Mouse (Mus musculus) adrenal gland, postnatal 4 days (tissue): ENCODE measurements around the gene Ino80. TPM values are rescaled to one million over a fixed set of nuclear protein-coding genes. Genes with fewer than 3 reads are reported as not detected.

Experiments
- DNase-seq, 2 experiments: peaks; one replicate each; pipeline ENCODE4 v3.0.0; 2021 to 2022; ENCODE audit warnings: low spot score in 2 of 2, mixed read lengths in 2 of 2
- total RNA-seq, 2 experiments: library from RNA; stranded (reverse); gene quantifications; 2 replicates each; pipeline ENCODE4 v1.2.3; 2021

Gene Ino80
- total RNA-seq, 2 experiments from 2014 or later = 25.0 to 26.7 TPM

DNA sequence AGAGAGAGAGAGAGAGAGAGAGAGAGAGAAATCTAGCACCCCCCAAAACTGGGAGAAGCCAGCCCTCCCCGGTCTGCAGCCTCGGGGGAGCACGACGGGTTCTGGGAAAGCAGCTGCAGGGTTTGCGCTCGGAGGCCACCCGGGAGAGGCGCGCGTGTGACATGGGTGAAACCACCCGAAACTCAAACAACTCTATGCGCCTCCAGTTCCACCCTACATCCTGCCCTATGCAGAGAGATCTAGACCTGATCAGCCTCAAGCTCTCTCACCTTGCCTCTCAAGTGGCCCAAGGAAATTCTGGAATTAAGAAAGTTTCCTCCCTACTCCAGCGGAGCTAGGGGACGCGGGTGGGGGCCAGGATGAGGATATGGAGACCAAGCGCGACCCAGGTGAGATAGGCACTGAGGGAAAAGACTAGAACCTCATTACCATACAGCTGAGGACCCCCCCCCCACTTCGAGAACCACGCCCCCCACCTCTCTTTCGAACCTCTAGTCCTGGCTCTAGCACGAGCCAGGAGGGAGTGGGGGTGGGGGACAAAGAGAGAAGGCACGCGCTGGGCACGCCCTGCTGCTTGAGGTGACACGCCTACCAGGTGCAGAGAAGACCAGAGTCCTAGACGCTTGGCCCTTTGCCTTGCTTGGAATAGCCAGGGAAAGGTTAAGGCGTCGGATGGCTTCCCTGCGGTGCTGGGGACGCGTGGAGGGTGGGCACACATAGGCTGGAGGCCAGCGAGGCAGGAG is 152.7 kb downstream of the Ino80 start:
- no peak for DNase-seq

DNA sequence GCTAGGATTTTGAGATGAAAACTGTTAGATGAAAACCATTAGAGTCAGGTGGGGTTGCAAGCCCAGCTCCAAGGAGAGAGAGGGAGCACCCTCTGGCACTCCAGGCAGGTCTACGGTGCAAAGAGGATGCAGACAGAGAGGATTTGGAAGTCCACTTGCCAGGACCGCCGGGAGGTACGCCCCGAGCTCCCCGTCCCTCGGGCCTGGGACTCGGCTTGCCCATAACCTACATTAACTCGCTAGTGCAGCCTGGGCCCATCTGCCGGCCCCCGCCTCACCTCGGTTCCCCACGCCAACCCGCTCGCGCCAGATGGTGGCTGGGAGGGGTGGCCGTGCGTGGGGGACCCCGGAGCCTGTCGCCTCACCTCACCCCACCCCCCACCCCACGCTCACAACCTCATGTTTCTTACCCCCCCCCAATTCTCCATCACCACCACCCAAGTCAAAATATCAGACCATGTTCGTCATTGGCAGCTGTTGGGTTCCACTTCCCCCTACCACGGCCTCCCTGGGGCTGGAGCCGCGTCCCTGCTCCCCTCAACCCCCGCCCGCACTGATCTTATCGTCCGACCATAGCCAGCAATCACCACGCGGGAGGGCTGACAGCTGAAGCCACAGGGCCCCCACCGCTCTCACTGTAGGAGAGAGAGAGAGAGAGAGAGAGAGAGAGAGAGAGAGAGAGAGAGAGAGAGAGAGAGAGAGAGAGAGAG is 153.5 kb downstream of the Ino80 start:
- DNase-seq = no peak

Other genes with a start within 250 kb of the Ino80 start
- gene Ppp1r14d, start 247.8 kb downstream of the Ino80 start, total RNA-seq = not detected
- gene Spint1, start 240.3 kb downstream of the Ino80 start, total RNA-seq = 10 to 100 TPM in 1 of 2 experiments, 1 to 10 TPM in 1; 8.2 to 17.6 TPM
- gene Rhov, start 206.4 kb downstream of the Ino80 start, total RNA-seq = under 1 TPM; 0.62 to 0.76 TPM
- 10 to 100 TPM; 24.3 to 24.4 TPM for gene Vps18, start 188.9 kb downstream of the Ino80 start, total RNA-seq
- gene Dll4, start 151.9 kb downstream of the Ino80 start, total RNA-seq = 10 to 100 TPM; 13.8 to 15.0 TPM
- gene Chac1, start 126.5 kb downstream of the Ino80 start, total RNA-seq = 1 to 10 TPM; 1.3 to 2.0 TPM
- under 1 TPM; 0.54 to 0.62 TPM for gene Exd1, start 69.9 kb upstream of the Ino80 start, total RNA-seq
- 100 to 1,000 TPM; 125 to 144 TPM for gene Chp1, start 70.0 kb upstream of the Ino80 start, total RNA-seq
- 10 to 100 TPM; 20.1 to 21.8 TPM for gene Nusap1, start 140.6 kb upstream of the Ino80 start, total RNA-seq
- 10 to 100 TPM; 10.5 to 10.7 TPM for gene Oip5, start 140.8 kb upstream of the Ino80 start, total RNA-seq
- 10 to 100 TPM; 39.1 to 42.6 TPM for gene Ndufaf1, start 185.1 kb upstream of the Ino80 start, total RNA-seq
- gene Rtf1, start 197.4 kb upstream of the Ino80 start, total RNA-seq = 10 to 100 TPM; 39.8 to 41.6 TPM